Mouse (Mus musculus) Patski (cell line): ENCODE measurements around the gene Avpi1. TPM values are rescaled to one million over a fixed set of nuclear protein-coding genes. Genes with fewer than 3 reads are reported as not detected.

Source experiments
- ATAC-seq: fragments of 100-300 bp; one replicate; pipeline ENCODE4 v1.8.0; 2021
- CTCF ChIA-PET: fragments of 350-600 bp; sonication (Branson Sonifier 250); formaldehyde crosslinking; loops from one replicate; lab custom pipeline; 2022; ENCODE audit warnings: inconsistent platforms; lab: Charles Lee
- POLR2A ChIA-PET: fragments of 350-600 bp; sonication (Branson Sonifier 250); formaldehyde crosslinking; loops from one replicate; lab custom pipeline; 2022; ENCODE audit warnings: antibody characterized with exemption, inconsistent platforms; lab: Charles Lee
- DNase-seq: peaks from one replicate; pipeline ENCODE4 v3.0.0-alpha.2; 2011; ENCODE audit warnings: low read depth, low spot score
- H3K27me3 ChIP-seq: fragments of 371-371 bp; one replicate; pipeline ENCODE4 v1.5.1; 2021
- CTCF ChIP-seq: fragments of 100-300 bp; IDR thresholded peaks from one replicate; pipeline ENCODE4 v1.5.1; 2021
- in situ Hi-C: fragments of 300-500 bp; cut with MboI; formaldehyde crosslinking; loops from 3 replicates; pipeline ENCODE4 v1.11.1; 2018; ENCODE audit warnings: low pct_unique_long_range_greater_than_20kb, mixed read lengths
- polyA plus RNA-seq: library from polyadenylated mRNA; unstranded; gene quantifications from one replicate; pipeline ENCODE4 v1.2.3, GENCODE M21; 2021

Avpi1 gene
- polyA plus RNA-seq, 1 experiment from 2014 or later, result 34.6 TPM

DNA sequence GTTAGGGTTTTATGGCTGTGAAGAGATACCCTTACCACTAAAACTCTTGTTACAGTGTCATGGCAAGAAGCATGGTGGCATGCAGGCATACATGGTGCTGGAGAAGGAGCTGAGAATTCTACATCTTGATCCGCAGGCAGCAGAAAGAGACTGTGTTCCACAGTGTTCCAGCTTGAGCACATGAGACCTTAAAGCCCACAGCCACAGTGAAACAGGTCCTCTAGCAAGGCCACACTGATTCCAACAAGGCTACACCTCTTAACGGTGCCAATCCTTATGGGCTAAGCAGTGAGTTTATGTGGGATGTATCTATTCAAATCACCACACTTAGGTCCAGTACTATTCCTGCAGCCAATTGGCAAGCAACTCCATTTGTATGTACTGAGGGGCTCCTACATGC, 16.9 kb upstream of the Avpi1 start:
- ATAC-seq, result no peak
- no peak for DNase-seq
- ChIA-PET CTCF (interaction anchor here (0.8 to 8.1 kb wide), 6 partner anchors 8 to 110 kb away, joined by 3 to 49 read pairs (median 13); partner anchors contain the start of genes Ankrd2, Avpi1 and Pi4k2a), POLR2A (no interaction called here)
- no peaks in the 10 kb centered on the region for H3K27me3 ChIP-seq
- in situ Hi-C loops, result loop anchor here (5.0 kb wide), 1 partner anchor 103 kb away; no protein-coding TSS in a partner anchor
- no peak for TF ChIP-seq CTCF

DNA sequence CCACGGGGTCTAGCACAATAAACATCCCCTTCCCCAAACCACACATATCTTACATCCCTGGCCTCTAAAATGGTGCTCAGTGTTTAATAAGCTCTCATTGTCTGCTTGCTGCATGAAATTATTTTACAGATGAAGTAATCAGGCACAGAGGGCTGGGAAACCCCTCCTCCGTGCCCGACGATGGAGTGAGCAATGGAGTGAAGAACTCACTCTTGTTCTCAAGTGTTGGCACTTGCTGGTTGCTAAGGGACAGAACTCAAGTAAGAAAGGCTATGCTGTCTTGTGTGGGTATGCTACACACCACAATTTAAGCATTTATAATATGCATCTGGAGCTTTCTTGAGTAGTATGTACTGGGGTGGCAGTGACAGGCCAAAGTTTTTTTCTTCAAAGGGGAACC, 16.4 kb upstream of the Avpi1 start:
- TF ChIP-seq CTCF, result no peak
- DNase-seq (no peak), ATAC-seq (no peak)
- CTCF ChIA-PET, result interaction anchor here (0.8 to 8.1 kb wide), 9 partner anchors 8 to 110 kb away, joined by 3 to 49 read pairs (median 8); partner anchors contain the start of genes Ankrd2, Avpi1 and Pi4k2a
- in situ Hi-C loops, result loop anchor here (5.0 kb wide), 1 partner anchor 103 kb away; no protein-coding TSS in a partner anchor
- POLR2A ChIA-PET, result interaction anchor here (0.9 to 1.0 kb wide), 3 partner anchors 16 to 30 kb away, joined by 3 to 6 read pairs (median 4); partner anchors contain the start of gene Avpi1
- no peaks in the 10 kb centered on the region for H3K27me3 ChIP-seq

DNA sequence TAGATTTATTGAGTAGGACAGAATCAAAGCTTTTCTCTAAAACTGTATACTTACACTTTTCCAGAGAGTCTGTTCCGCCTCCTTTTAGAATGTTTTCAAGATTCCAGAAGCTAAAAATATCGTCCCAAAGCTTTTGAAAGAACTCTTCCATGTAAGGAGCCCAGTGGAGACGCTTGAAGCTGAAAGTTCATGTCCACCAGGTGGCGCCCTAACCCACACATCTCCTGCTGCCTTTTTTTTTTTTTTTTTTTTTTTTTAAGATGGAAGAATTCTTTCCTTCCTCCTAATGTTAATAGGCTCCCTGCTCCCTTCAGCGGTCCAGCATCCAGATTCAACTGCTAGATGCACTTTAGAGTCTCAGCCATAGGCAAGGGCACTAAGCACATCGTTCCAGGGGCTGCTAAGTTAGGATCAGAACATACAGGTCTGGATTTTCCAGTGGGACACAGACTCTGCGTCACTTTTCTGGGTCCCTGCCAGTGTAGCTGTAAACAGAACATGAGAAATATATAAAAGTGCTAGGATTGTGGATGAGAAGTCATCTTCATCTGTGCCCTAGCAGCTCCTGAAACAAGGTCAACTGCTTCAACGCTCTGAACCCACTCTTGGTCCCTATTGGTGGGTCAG, 15.8 kb upstream of the Avpi1 start:
- in situ Hi-C loops, result loop anchor here (5.0 kb wide), 1 partner anchor 102 kb away; no protein-coding TSS in a partner anchor
- ChIA-PET POLR2A (interaction anchor here (0.6 to 1.0 kb wide), 5 partner anchors 16 to 389 kb away, joined by 3 to 7 read pairs (median 4); partner anchors contain the start of gene Avpi1), CTCF (interaction anchor here (1.0 to 8.1 kb wide), 11 partner anchors 9 to 126 kb away, joined by 3 to 49 read pairs (median 6); partner anchors contain the start of genes Ankrd2, Avpi1 and Pi4k2a)
- TF ChIP-seq CTCF, result peak; percentile 75
- DNase-seq (no peak), ATAC-seq (no peak)
- H3K27me3 ChIP-seq, result no peaks in the 10 kb centered on the region

DNA sequence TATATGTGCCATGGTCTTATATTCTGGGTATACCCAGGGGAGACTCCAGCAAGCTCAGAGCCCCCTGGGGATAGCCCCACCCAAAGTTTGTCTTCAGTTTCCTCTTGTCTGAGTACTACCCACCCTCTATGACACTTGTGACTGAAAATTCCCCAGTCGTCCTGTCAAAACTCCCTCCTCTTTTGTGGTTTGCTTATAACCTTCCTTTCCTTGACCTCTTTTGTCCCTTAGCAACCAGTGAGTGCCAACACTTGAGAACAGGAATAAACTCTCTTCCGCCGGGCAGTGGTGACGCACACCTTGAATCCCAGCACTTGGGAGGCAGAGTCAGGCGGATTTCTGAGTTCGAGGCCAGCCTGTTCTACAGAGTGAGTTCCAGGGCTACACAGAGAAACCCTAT, 15.2 kb upstream of the Avpi1 start:
- DNase-seq (no peak), ATAC-seq (no peak)
- TF ChIP-seq CTCF, result no peak
- CTCF ChIA-PET, result interaction anchor here (1.0 to 8.1 kb wide), 10 partner anchors 9 to 127 kb away, joined by 3 to 49 read pairs (median 7); partner anchors contain the start of genes Ankrd2, Avpi1 and Pi4k2a
- in situ Hi-C loops, result no loop called here
- H3K27me3 ChIP-seq, result no peaks in the 10 kb centered on the region
- POLR2A ChIA-PET, result interaction anchor here (0.6 to 1.0 kb wide), 3 partner anchors 15 to 390 kb away, joined by 3 to 7 read pairs (median 4); partner anchors contain the start of gene Avpi1

DNA sequence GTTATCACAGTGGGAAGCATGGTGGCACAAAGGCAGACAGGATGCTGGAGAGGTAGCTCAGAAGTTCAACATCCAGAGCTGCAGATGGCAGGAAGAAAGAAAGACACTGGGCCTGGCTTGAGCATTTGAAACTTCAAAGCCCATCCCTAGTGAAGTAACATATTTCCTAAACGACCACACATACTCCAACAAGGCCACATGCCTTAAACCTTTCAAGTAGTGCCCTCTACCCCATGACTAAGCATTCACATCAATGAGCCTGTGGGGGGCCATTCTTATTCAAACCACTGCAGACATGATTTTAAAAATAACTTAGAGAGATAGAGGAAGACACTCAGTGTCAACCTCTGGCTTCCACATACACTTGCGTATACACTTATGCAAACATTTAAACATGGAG, 13.9 kb upstream of the Avpi1 start:
- CTCF ChIA-PET, result interaction anchor here (0.6 to 8.1 kb wide), 4 partner anchors 9 to 49 kb away, joined by 5 to 49 read pairs (median 21); partner anchors contain the start of gene Avpi1
- DNase-seq, result no peak
- TF ChIP-seq CTCF, result no peak
- ATAC-seq, result no peak
- no peaks in the 10 kb centered on the region for H3K27me3 ChIP-seq
- in situ Hi-C loops, result no loop called here
- POLR2A ChIA-PET, result no interaction called here

DNA sequence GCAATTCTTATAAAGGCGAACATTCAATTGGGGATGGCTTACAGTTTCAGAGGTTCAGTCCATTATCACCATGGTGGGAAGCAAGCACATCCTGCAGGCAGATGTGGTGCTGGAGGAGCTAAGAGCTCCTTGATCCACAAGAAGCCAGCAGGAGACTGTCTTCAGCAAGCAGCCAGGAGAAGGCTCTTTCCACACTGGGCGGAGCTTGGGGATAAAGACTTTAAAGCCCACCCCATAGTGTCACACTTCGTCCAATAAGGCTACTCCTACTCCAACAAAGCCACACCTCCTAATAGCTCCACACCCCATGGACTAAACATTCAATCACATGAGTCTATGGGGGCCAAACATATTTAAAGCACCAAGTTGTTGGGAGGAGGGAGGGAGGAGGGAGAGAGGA, 13.1 kb upstream of the Avpi1 start:
- CTCF ChIA-PET, result interaction anchor here (0.6 to 8.1 kb wide), 4 partner anchors 10 to 50 kb away, joined by 5 to 49 read pairs (median 21); partner anchors contain the start of gene Avpi1
- DNase-seq (no peak), ATAC-seq (no peak)
- in situ Hi-C loops, result no loop called here
- no peaks in the 10 kb centered on the region for H3K27me3 ChIP-seq
- POLR2A ChIA-PET, result no interaction called here
- no peak for TF ChIP-seq CTCF

DNA sequence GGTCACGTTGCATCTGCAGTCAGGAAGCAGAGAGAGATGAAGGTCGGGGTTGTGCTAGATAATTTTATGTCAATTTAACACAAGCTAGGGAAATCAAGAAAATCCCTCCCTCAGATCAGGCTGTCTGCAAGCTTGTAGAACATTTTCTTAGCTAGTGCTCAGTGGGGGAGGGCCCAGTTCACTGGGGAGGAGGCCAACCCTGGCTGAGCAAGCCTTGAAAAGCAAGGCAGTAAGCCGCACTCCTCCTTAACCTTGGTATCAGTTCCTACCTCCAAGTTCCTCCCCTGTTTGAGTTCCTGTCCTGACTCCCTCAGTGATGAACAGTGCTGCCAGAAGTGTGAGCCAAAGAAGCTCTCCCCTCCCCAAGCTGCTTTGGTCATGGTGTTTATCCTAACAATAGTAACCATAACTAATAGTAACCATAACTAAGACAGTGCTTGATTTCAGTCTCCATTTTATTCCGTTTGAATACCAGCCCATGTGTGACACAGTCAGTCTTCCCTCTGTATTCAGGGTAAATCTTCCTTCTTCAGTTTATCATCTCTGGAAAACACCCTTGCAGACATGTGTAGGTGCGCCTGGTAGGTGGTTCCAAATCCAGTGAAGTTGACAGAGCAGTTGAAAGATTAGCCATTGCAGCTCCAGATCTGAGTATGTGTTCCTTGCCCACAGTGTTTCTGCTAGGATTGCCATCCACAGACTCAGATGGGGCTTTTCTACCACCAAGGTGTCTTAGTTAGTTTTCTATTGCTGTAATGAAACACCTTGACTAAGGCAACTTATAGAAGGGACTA, 11.1 kb upstream of the Avpi1 start:
- no peak for TF ChIP-seq CTCF
- ATAC-seq, result no peak
- in situ Hi-C loops, result no loop called here

DNA sequence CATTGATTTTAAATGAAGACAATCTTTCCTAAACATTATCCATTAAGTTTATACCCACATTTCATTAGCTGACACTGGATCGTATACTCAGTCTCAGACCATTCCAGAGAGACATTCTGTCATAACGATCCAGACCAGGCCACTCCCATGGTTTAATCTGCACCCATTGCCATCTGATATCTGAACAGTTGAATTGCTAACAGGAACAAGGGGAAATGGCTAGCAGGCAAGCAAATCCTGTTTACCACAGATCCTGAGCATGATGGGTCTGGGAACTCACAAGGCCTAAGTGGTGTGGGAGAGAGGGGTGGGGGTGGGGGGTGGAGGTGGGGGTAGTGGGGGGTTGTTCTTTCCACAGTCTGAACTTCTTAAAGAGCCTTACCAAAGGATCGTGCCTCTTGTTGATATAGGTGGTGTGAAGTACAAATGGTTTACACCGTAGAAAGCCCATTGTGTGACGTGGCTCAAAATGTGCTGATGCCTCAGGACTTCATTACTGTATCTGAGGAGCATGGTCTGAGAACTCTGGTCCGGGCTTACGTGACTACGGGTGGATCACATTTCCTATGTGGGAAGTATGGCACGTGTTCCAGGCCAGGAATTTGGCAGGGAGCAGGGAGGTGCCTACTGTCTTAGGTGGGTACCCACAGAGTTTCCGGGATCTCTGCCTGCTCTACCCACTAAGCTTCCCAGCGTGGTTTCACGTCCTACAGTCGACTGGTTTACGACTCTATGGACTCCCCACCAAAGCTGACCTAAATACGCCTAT, 9.8 kb upstream of the Avpi1 start:
- CTCF ChIA-PET, result interaction anchor here (1.5 kb wide), 2 partner anchors 9 to 27 kb away, joined by 3 read pairs; no protein-coding TSS in a partner anchor
- no peak for TF ChIP-seq CTCF
- POLR2A ChIA-PET, result no interaction called here
- DNase-seq (no peak), ATAC-seq (no peak)
- H3K27me3 ChIP-seq, result no peaks in the 10 kb centered on the region
- in situ Hi-C loops, result no loop called here

More for the DNA sequence above, 11.1 kb upstream of the Avpi1 start:
- ChIA-PET POLR2A (interaction anchor here (1.0 kb wide), 1 partner anchor 10 kb away, joined by 3 read pairs; no protein-coding TSS in a partner anchor), CTCF (interaction anchor here (1.5 to 8.1 kb wide), 3 partner anchors 8 to 26 kb away, joined by 3 to 49 read pairs (median 3); partner anchors contain the start of gene Avpi1)
- DNase-seq, result no peak
- no peaks in the 10 kb centered on the region for H3K27me3 ChIP-seq

DNA sequence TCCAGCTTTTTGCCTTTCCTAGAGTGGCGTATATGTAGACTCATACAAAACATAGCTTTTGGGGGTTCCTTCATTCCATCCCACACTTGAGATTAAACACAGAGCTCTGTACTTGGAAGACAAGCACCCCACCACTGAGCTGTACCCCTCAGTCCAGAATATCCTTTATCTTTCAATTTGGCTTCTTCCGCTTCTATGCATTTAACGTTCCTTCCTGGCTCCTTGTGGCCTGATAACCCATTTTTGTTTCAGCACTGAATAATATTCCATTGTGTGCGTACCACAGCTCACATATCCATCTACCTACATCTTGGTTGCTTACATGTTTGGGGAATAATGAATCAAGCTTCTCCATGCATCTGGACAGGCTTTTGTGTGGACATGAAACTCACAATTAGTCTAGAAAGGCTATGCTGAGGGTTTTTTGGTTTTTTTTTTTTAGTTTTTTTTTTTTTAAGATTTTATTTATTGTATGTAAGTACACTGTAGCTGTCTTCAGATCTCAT, 8.4 kb upstream of the Avpi1 start:
- no peak for DNase-seq
- ATAC-seq, result no peak
- H3K27me3 ChIP-seq, result no peaks in the 10 kb centered on the region
- ChIA-PET POLR2A (interaction anchor here (0.6 kb wide), 1 partner anchor 102 kb away, joined by 3 read pairs; the partner anchor contains the start of gene Ankrd2), CTCF (interaction anchor here (1.1 to 1.2 kb wide), 2 partner anchors 8 to 15 kb away, joined by 3 to 6 read pairs; no protein-coding TSS in a partner anchor)
- in situ Hi-C loops, result no loop called here
- TF ChIP-seq CTCF, result no peak
